Mouse (Mus musculus): Measurements from ENCODE around the gene 2310057M21Rik.

DNA sequence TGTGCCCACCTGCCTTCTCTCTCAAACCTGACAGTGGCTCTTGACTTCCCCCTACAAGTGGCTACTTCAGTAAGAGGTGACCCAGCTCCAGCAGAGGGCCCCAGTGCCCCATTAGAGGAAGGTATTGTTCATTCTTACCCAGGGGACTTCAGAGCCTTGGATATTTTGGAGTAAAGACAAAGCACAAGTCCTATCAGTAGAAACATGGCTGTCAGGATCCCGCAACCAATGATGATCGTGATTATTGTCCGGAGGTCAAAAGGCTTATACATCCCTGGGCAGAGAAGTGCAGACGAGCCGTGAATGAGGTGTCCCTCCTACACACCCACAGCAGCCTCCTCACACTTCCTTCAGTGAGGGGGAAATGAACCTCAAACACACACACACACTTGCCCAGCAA, 35.5 kb downstream of the 2310057M21Rik start:
- TF ChIP-seq CTCF (IDR thresholded peaks at IDR 0.05; ENCODE audit: extremely low read depth, insufficient read depth, insufficient read length, insufficient replicate concordance) (no peak), POLR2A (IDR thresholded peaks at IDR 0.05; ENCODE audit: low read depth, low read length) (no peak)
